Mouse (Mus musculus) small intestine, adult 2 months (tissue): ENCODE results near the gene Fam185a.

Experiments
- CTCF ChIP-seq: fragments of 200-500 bp; IDR thresholded peaks from 2 replicates; pipeline ENCODE4 v1.5.1; 2012; ENCODE audit warnings: low read depth, mild to moderate bottlenecking, control low read depth, inconsistent platforms, low read length, moderate library complexity, mixed read lengths; ENCODE audit not compliant: insufficient replicate concordance, insufficient read length; ENCODE audit errors: extremely low read depth
- POLR2A ChIP-seq: fragments of 200-500 bp; IDR thresholded peaks from 2 replicates; pipeline ENCODE4 v1.6.1; 2012; ENCODE audit warnings: low read depth, mild to moderate bottlenecking, control low read depth, inconsistent platforms, low read length, moderate library complexity

- no peak for TF ChIP-seq CTCF
- TF ChIP-seq POLR2A = no peak
Measured at GRCm38 (mm10) chr5:21502936-21503610, 78.3 kb downstream of the Fam185a start.
